Mouse (Mus musculus) neural tube, embryonic 12.5 days (tissue): ENCODE data around the gene Taf15. TPM values are rescaled to one million over a fixed set of nuclear protein-coding genes. Genes with fewer than 3 reads are reported as not detected.

ENCODE experiments used
- ATAC-seq: fragments of 200-750 bp; cut with Nextera tagmentation; 2 replicates; pipeline ENCODE4 v1.8.0; 2017; ENCODE audit warnings: low read depth, mild to moderate bottlenecking, moderate TSS enrichment, moderate library complexity; ENCODE audit not compliant: low FRiP score
- H3K27ac ChIP-seq: fragments of 300-500 bp; sonication (generic); 2 replicates; pipeline ENCODE4 v1.5.1; 2016
- H3K27me3 ChIP-seq: fragments of 300-500 bp; sonication (generic); replicated peaks from 2 replicates; pipeline ENCODE4 v1.6.1; 2016; ENCODE audit warnings: mild to moderate bottlenecking
- H3K36me3 ChIP-seq: fragments of 300-500 bp; sonication (generic); 2 replicates; pipeline ENCODE4 v1.6.1; 2016; ENCODE audit warnings: mild to moderate bottlenecking
- H3K4me1 ChIP-seq: fragments of 300-500 bp; sonication (generic); 2 replicates; pipeline ENCODE4 v1.6.1; 2016
- H3K4me2 ChIP-seq: fragments of 300-500 bp; sonication (generic); replicated peaks from 2 replicates; pipeline ENCODE4 v1.6.1; 2016; ENCODE audit warnings: mild to moderate bottlenecking
- H3K4me3 ChIP-seq: fragments of 300-500 bp; sonication (generic); 2 replicates; pipeline ENCODE4 v1.5.1; 2016
- H3K9ac ChIP-seq: fragments of 300-500 bp; sonication (generic); 2 replicates; pipeline ENCODE4 v1.6.1; 2016; ENCODE audit warnings: mild to moderate bottlenecking
- H3K9me3 ChIP-seq: fragments of 300-500 bp; sonication (generic); 2 replicates; pipeline ENCODE4 v1.6.1; 2016; ENCODE audit warnings: mild to moderate bottlenecking
- WGBS: fragments of 180-500 bp; shearing (Covaris S2); methylation state at CpG from one replicate; pipeline ENCODE4 v1.1.7; 2016; 5-methylcytosine and 5-hydroxymethylcytosine counted together
- polyA plus RNA-seq: library from polyadenylated mRNA; unstranded; fragments of >200 nt; fragmentation: Nextera tagmentation; extraction: Ambion mirVana; gene quantifications from 2 replicates; pipeline ENCODE4 v1.2.1, GENCODE M21; 2016

Taf15 gene
- polyA plus RNA-seq, 1 experiment from 2014 or later: 9.9 TPM

DNA sequence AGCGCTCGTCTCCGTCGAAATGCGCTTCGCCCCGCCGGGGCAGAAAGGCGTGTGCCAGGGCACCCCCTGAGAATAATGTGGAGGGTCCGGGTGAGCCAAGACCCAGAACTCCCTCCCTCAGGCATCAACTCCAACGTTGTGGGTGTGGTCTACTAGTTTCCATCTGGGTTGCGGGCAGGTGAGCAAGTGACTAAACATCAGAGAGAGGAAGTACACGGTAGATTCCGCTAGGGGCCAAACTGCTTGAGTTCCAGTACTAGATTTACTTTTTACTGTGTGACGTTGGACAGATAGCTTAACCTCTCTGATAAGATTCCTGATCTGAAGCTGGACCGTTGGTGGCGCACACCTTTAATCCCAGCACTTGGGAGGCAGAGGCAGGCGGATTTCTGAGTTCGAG is 27.9 kb upstream of the Taf15 start:
- ATAC-seq: no peak
- H3K4me1 ChIP-seq: peaks cover 17% of the 10 kb centered on the region

DNA sequence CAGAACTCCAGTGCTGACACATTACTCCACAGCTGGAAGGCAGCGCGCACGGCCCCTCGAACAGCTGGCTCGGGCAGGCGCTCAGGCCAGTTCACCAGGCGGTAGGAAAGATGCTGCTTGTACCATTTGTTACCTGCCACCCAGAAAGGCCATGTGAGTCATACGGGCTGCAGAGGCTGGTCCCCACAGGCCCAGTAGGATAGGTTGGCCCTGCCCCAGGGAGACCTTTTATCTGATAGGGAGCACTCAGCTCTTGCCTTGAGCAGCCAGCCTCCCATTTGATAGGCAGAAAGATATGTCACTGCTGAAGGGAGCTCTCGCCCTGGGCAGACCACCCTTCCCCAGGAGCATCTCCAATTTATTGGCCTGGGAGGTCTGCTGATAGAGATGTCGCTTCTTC is 25.3 kb upstream of the Taf15 start:
- no peak overlapping the region for H3K9ac ChIP-seq

More for the DNA sequence above, 27.9 kb upstream of the Taf15 start:
- 27% methylated on average over 19 of the region's 19 CpGs for WGBS
- H3K27me3 ChIP-seq: peaks cover 64% of the 10 kb centered on the region
- H3K4me3 ChIP-seq: peak overlapping the region; percentile 10; the same call in 1 of the 2 replicates
- H3K9ac ChIP-seq: no peak overlapping the region
- no peaks in the 10 kb centered on the region for H3K36me3 ChIP-seq
- H3K27ac ChIP-seq: no peak overlapping the region
- H3K4me2 ChIP-seq: peak overlapping the region; percentile 44; the same call in 1 of the 2 replicates
- no peaks in the 10 kb centered on the region for H3K9me3 ChIP-seq

DNA sequence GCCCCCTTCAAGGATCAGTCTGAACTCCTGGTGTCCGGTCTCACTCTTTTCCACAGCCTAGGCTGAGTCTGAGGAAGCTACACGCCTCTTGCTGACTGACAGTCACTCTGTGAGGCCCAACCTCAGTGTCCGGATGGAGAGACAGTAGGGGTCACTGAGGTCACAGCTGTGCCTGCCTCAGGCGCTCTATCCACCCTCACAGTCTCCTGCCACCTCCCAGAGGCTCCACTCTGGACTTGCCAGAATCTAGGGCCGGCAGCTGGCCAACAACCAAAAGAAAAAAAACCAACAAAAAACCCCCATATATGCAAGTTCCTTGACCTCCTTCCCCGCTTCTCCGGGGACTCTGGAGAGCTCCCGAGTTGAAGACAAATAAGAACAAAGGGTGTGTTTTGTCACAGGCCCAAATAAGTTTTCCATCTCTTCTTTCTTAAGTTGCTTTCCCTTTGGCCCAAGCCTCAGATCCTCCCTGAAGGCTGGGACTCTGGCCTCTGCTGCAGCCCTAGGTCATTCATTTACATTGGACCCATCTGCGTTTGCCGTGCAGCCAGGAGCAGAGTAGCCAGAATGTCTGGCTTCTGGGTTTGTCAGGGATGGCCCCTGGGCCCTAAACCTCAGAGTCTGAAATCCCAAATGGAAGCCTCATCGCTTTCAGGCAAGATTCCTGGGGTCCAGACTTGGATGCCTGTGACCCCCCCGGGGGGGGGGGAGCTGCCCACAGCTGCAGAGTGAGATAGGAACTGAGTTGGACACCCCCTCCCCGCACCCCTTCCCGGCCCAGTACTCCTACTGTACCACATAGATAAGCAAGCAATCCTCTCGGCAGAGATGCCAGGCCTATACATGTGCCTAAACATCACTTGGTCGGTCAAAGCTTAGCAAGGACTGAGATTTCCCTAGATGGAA is 24.6 kb upstream of the Taf15 start:
- ATAC-seq: no peak

More for the DNA sequence above, 25.3 kb upstream of the Taf15 start:
- Histone ChIP-seq H3K4me2 (no peak overlapping the region), H3K27me3 (peaks cover 46% of the 10 kb centered on the region), H3K27ac (no peak overlapping the region), H3K4me1 (peaks cover 17% of the 10 kb centered on the region), H3K9me3 (no peaks in the 10 kb centered on the region), H3K4me3 (no peak overlapping the region), H3K36me3 (no peaks in the 10 kb centered on the region)
- WGBS: 72% methylated on average over 10 of the region's 10 CpGs
- no peak for ATAC-seq

DNA sequence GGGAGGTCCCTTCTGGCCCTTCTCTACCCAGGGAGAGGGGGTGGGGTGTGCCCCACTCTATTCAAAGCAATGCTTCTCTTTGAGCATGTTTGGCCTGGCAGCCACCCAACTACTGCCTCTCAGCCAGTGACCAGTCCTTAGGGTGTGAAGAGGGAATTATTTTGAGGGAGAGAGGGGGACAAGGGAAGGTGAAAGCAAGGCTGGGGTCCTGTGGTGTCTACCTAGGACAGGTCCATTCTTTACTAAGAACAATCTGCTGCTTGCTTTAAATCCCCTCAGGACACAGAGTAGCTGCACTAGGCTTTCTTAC is 24.0 kb upstream of the Taf15 start:
- H3K9me3 ChIP-seq: no peaks in the 10 kb centered on the region
- H3K27ac ChIP-seq: no peak overlapping the region
- no peak overlapping the region for H3K4me2 ChIP-seq
- no peak overlapping the region for H3K4me3 ChIP-seq
- peaks cover 34% of the 10 kb centered on the region for H3K27me3 ChIP-seq
- H3K4me1 ChIP-seq: peaks cover 17% of the 10 kb centered on the region
- no peaks in the 10 kb centered on the region for H3K36me3 ChIP-seq
- no peak for ATAC-seq
- no peak overlapping the region for H3K9ac ChIP-seq

More for the DNA sequence above, 24.6 kb upstream of the Taf15 start:
- WGBS: 46% methylated on average over 16 of the region's 16 CpGs
- Histone ChIP-seq H3K9me3 (no peaks in the 10 kb centered on the region), H3K27me3 (peaks cover 40% of the 10 kb centered on the region), H3K9ac (no peak overlapping the region), H3K4me1 (peaks cover 17% of the 10 kb centered on the region), H3K4me2 (no peak overlapping the region), H3K27ac (no peak overlapping the region), H3K36me3 (no peaks in the 10 kb centered on the region), H3K4me3 (no peak overlapping the region)

- no peak for ATAC-seq
- H3K36me3 ChIP-seq: no peaks in the 10 kb centered on the region
- H3K4me1 ChIP-seq: peaks cover 17% of the 10 kb centered on the region
- H3K27me3 ChIP-seq: peaks cover 29% of the 10 kb centered on the region
- H3K9ac ChIP-seq: no peak overlapping the region
- no peak overlapping the region for H3K4me3 ChIP-seq
- no peak overlapping the region for H3K27ac ChIP-seq
- H3K9me3 ChIP-seq: no peaks in the 10 kb centered on the region
- H3K4me2 ChIP-seq: no peak overlapping the region
- WGBS: 45% methylated on average over 4 of the region's 4 CpGs
Measured at GRCm38 (mm10) chr11:83449298-83449697, 23.6 kb upstream of the Taf15 start.

- Histone ChIP-seq H3K4me3 (no peak overlapping the region), H3K36me3 (no peaks in the 10 kb centered on the region), H3K27ac (no peak overlapping the region), H3K27me3 (peaks cover 17% of the 10 kb centered on the region), H3K4me2 (no peak overlapping the region), H3K9me3 (no peaks in the 10 kb centered on the region), H3K4me1 (peaks cover 17% of the 10 kb centered on the region), H3K9ac (no peak overlapping the region)
- no peak for ATAC-seq
- 52% methylated on average over 1 of the region's 1 CpGs for WGBS
Measured at GRCm38 (mm10) chr11:83450550-83450949, 22.3 kb upstream of the Taf15 start.

- ATAC-seq: no peak
- H3K4me1 ChIP-seq: peaks cover 17% of the 10 kb centered on the region
- H3K27me3 ChIP-seq: peaks cover 13% of the 10 kb centered on the region; the same call in 1 of the 2 replicates
- no peak overlapping the region for H3K4me2 ChIP-seq
- H3K27ac ChIP-seq: no peak overlapping the region
- 86% methylated on average over 10 of the region's 10 CpGs for WGBS
- no peak overlapping the region for H3K9ac ChIP-seq
- H3K4me3 ChIP-seq: no peak overlapping the region
- no peaks in the 10 kb centered on the region for H3K36me3 ChIP-seq
- no peaks in the 10 kb centered on the region for H3K9me3 ChIP-seq
Measured at GRCm38 (mm10) chr11:83451281-83451680, 21.6 kb upstream of the Taf15 start.

GRCm38 (mm10) chr11:83454548-83454947 is 18.3 kb upstream of the Taf15 start:
- no peaks in the 10 kb centered on the region for H3K27me3 ChIP-seq
- peaks cover 5% of the 10 kb centered on the region for H3K4me1 ChIP-seq
- 15% methylated on average over 4 of the region's 4 CpGs for WGBS
- no peak overlapping the region for H3K9ac ChIP-seq
- no peak overlapping the region for H3K4me2 ChIP-seq
- H3K4me3 ChIP-seq: no peak overlapping the region
- ATAC-seq: no peak
- no peaks in the 10 kb centered on the region for H3K36me3 ChIP-seq
- no peak overlapping the region for H3K27ac ChIP-seq
- H3K9me3 ChIP-seq: no peaks in the 10 kb centered on the region

- Histone ChIP-seq H3K9me3 (no peaks in the 10 kb centered on the region), H3K4me2 (no peak overlapping the region), H3K9ac (no peak overlapping the region), H3K27me3 (0 out of 2 replicates have a peak, but pooled peaks cover 3% of the 10 kb centered on the region), H3K4me3 (no peak overlapping the region), H3K27ac (no peak overlapping the region), H3K4me1 (peaks cover 4% of the 10 kb centered on the region; the same call in 1 of the 2 replicates), H3K36me3 (no peaks in the 10 kb centered on the region)
- 71% methylated on average over 3 of the region's 3 CpGs for WGBS
- ATAC-seq: no peak
Measured at GRCm38 (mm10) chr11:83455608-83456007, 17.3 kb upstream of the Taf15 start.

- 32% methylated on average over 7 of the region's 7 CpGs for WGBS
- no peak overlapping the region for H3K27ac ChIP-seq
- H3K4me3 ChIP-seq: no peak overlapping the region
- H3K9me3 ChIP-seq: no peaks in the 10 kb centered on the region
- no peaks in the 10 kb centered on the region for H3K36me3 ChIP-seq
- H3K27me3 ChIP-seq: peaks cover 16% of the 10 kb centered on the region
- H3K4me2 ChIP-seq: no peak overlapping the region
- H3K9ac ChIP-seq: no peak overlapping the region
- no peak for ATAC-seq
- peaks cover 4% of the 10 kb centered on the region; the same call in 1 of the 2 replicates for H3K4me1 ChIP-seq
Measured at GRCm38 (mm10) chr11:83457257-83457656, 15.6 kb upstream of the Taf15 start.

DNA sequence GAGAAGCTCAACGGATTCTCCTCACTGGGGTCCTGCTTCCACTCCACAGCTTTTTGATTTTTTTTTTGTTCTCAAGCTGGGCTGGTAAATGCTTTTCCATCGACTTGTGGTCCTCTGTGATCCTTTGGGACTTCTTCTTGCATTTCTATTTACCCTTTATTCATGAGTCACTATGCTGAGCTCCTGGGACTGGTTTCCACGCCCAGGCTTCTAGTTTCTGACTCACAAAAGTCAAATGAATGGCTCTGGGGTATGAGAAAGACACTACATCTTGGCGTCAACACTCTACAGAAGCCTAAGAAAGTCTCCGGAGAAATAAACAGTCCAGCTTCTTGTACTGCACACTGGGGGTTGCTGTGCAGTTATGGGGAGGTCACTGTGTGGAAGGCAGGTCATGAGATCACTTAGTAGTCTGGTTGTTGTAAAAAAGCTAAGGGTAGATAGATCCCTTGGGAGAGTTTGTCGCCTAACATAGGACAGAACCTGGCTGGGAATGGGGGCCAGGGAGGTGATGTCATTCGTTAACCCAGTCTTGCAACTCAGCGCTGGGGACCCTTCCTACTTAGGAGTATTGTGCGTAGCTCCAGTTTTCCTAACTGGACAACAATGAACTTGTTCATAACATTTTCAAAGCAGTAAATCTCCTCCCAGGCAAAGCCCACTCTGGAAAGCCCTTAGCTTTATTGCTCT is 14.8 kb upstream of the Taf15 start:
- WGBS: 63% methylated on average over 9 of the region's 9 CpGs

DNA sequence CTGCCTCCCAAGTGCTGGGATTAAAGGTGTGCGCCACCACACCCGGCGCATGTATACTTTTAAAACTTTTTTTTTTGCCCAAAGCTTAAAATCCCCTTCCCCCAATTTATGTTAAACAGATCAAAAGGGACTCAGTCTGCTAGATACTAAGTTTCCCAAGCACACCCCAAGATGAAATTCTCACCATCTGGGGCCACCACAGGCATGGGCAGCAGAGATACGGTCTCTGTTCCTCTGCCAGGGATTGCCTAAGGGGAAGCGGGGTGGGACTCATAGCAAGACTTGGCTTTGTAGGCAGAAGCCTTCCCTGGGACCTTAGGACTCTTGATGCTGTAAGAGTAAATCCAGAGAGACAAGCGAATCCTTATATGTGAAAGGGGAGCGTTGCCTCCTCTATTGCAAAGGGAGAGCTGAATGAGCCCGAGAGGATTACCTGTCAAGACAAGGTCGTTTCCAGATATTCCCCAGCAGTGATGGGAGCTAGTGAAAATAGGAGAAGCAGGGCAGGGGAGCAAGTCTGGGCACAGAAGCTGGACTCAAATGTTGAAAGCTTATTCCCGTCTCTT is 11.3 kb upstream of the Taf15 start:
- no peaks in the 10 kb centered on the region for H3K36me3 ChIP-seq
- 0 out of 2 replicates have a peak overlapping the region, but pooled peaks have one; percentile 98 for H3K4me2 ChIP-seq
- peaks cover 46% of the 10 kb centered on the region for H3K27me3 ChIP-seq
- H3K4me3 ChIP-seq: no peak overlapping the region
- peaks cover 14% of the 10 kb centered on the region for H3K4me1 ChIP-seq
- H3K9ac ChIP-seq: no peak overlapping the region
- no peak for ATAC-seq
- no peaks in the 10 kb centered on the region for H3K9me3 ChIP-seq
- 73% methylated on average over 10 of the region's 10 CpGs for WGBS
- no peak overlapping the region for H3K27ac ChIP-seq

More for the DNA sequence above, 14.8 kb upstream of the Taf15 start:
- Histone ChIP-seq H3K27me3 (peaks cover 24% of the 10 kb centered on the region), H3K4me3 (no peak overlapping the region), H3K4me1 (peaks cover 12% of the 10 kb centered on the region), H3K27ac (no peak overlapping the region), H3K36me3 (no peaks in the 10 kb centered on the region), H3K9me3 (no peaks in the 10 kb centered on the region), H3K4me2 (no peak overlapping the region), H3K9ac (no peak overlapping the region)
- no peak for ATAC-seq
